Mouse (Mus musculus): ENCODE measurements around the gene Rev1. TPM values are rescaled to one million over a fixed set of nuclear protein-coding genes. Genes with fewer than 3 reads are reported as not detected.

The Rev1 gene
- 27.6 TPM for polyA plus RNA-seq (2015; fragmentation: Illumina TruSeq; extraction: RNeasy Lipid Tissue Mini Kit (QIAGEN cat#74804); ENCODE audit: low read depth, low replicate concordance)

DNA sequence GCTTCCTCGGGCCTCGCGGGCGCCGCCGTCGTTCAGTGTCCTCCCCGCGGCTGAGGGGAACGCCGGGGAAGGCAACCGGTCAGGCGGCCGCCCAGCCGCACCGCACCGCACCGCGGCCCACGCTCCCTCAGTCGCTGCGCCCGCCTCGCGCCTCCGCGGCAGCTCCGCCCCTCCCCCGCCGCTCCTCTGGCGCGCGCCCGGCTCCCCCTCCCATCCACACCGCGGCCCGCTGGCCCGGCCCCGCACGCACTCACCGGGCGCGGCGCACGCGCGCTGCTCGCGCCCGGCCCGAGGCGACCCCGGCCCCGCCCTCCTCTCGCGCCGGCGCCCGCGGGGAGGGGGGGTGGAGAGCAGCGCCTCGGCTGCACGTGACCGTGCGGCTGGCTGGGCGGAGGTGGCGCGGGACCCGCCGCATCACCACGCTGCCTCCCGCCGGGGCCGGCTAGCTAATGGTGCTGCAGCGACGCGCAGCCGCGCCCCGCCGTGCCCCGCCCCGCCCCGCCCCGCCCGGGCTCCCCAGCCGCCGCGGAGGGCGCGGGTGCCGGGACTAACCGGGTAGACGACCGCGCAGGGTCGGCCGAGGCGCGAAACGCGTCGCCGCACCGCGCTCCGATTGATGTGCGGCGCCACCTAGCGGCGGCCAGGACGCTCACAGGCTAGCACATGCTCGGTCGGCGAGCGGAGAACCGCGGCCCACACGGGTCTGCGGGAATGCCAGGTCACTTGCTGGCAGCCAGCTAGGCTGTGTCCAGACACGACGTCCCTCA is at the start of gene Rev1:
Gene Rev1 (minus strand): TSS at position 301 of the 767 bp plus-strand sequence.

Other genes starting within 250 kb of the Rev1 start
- 16.2 TPM for gene Mitd1, start 239.4 kb downstream of the Rev1 start, polyA plus RNA-seq (2015; fragmentation: Illumina TruSeq; extraction: RNeasy Lipid Tissue Mini Kit (QIAGEN cat#74804); ENCODE audit: low read depth, low replicate concordance)
- 193 TPM for gene Mrpl30, start 239.3 kb downstream of the Rev1 start, polyA plus RNA-seq (2015; fragmentation: Illumina TruSeq; extraction: RNeasy Lipid Tissue Mini Kit (QIAGEN cat#74804); ENCODE audit: low read depth, low replicate concordance)
- gene Lyg2, start 213.3 kb downstream of the Rev1 start, polyA plus RNA-seq (2015; fragmentation: Illumina TruSeq; extraction: RNeasy Lipid Tissue Mini Kit (QIAGEN cat#74804); ENCODE audit: low read depth, low replicate concordance), result not detected
- not detected for gene Lyg1, start 172.0 kb downstream of the Rev1 start, polyA plus RNA-seq (2015; fragmentation: Illumina TruSeq; extraction: RNeasy Lipid Tissue Mini Kit (QIAGEN cat#74804); ENCODE audit: low read depth, low replicate concordance)
- gene Txndc9, start 131.9 kb downstream of the Rev1 start, polyA plus RNA-seq (2015; fragmentation: Illumina TruSeq; extraction: RNeasy Lipid Tissue Mini Kit (QIAGEN cat#74804); ENCODE audit: low read depth, low replicate concordance), result 69.9 TPM
- 37.3 TPM for gene Eif5b, start 131.8 kb downstream of the Rev1 start, polyA plus RNA-seq (2015; fragmentation: Illumina TruSeq; extraction: RNeasy Lipid Tissue Mini Kit (QIAGEN cat#74804); ENCODE audit: low read depth, low replicate concordance)

All from brain, adult 10 weeks (tissue).